Mouse (Mus musculus): ENCODE results near the gene Cryga.

Cryga gene

DNA sequence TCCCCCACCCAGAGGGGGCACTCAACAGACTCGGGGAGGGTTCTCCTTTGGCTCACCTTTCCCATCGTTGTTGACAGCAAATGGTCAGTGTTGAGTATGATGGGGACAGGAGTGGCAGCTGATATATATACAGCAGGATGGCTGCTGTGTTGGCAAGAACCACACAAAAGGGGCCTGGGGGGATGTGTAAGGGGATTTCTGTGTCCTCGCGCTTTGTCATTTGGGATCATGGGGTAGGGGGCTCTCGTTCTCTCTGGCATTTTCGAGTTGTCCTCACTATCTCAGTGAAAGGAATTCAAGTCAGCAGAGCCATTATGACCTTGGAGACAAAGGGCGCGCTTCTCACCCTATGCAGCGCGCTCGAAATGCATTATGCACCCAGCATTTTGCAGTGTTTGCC lies at the start of gene Cryga:
TSS of gene Cryga (minus strand) at position 101 of the 400 bp plus-strand sequence.
- in situ Hi-C loops (cut with MboI, MseI) = no loop called here

DNA sequence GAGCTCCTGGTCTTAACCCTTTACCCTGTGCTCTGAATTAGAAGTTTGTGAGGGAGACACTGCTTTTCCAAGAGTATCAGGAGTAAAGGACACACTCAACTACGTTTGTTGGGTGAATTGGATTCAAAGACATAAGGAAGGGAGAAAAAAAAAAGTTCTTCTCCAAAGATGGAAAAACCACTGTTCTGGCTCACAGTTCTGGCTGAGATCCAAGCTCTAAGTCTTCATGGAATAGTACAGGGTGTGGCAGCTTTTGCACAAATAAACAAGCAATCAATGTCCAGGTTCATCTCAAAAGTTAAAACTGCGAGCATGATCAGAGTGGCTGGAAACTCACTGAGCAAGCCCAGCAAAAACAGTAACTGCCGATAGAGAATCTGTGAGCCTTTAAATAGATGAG lies 44.8 kb upstream of the Cryga start:
- in situ Hi-C loops (cut with MboI, MseI) = no loop called here

DNA sequence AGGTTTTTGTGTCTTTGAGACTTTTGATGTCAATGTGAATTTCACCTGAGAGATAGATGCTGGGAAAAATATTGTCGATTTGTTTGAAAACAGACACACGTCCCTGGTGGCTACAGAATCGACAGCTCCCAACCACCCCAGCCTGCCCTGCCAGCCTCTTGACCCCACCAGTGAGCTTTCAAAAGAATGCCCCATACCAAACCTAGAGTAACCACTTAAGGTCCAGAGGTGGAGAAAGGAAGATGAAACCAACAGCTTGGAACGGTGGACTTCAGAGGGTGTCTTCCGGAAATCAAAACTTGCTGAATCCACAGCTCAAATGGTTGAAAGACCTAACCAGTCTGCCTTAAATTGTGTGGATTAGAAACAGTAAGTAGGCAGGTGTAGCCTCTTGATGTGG lies 44.2 kb upstream of the Cryga start:
- in situ Hi-C loops (cut with MboI, MseI) = no loop called here

DNA sequence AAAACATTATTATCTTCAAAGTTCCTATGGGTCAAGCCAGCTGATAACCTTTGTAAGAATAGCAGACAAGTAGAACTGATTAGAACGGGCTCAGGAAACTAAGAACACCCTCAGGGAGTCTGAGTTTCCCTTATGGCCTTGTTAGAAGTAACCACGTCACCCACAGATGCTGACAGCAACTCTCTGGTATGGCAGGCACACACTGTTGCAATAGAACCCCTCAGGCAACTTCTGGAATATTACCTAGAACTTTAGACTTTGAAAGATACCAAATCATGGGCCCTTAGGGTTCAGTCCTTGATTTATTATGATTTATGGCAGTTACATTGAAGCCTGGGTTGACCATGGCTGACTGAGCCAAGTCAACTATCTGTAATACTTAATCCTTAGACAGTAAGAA lies 43.4 kb upstream of the Cryga start:
- in situ Hi-C loops (cut with MboI, MseI) = no loop called here

DNA sequence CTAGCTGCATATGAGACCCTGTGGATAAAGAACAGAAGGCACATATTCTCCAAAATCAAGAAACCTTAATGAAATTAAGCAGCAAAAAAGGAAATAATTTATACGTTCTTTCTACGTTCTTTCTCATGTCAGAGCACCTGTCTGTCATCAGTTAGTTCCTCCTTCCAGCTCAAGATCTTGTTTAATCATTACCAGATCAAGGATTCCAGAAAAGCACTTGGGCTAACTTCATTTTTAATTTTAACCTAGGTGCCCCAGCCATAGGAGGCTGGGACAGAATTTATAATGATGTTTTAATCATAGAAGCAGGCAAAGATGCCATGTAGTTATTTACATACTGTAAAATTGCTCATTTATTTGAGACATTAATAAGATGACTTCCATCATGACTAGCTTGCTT lies 41.6 kb upstream of the Cryga start:
- in situ Hi-C loops (cut with MboI, MseI) = no loop called here

DNA sequence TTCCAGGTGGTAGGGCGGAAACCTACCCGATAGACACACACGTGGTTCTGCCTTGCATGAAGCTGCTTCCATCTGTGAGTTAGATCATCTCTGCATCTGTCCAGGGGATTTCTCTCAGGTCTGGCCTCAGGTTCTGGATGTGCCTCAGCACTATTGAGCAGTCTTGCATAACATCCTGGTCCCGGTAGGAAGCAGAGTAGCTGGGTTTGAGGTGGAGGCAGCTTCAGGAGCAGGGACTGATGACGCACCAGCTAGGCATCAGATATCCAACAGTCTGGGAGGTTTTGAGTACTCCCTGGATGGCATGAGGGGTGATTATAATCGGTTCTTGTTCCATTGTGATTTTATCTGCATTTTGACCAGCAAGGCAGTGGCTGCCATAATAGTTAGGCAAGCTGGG lies 34.4 kb upstream of the Cryga start:
- in situ Hi-C loops (cut with MboI, MseI) = no loop called here

DNA sequence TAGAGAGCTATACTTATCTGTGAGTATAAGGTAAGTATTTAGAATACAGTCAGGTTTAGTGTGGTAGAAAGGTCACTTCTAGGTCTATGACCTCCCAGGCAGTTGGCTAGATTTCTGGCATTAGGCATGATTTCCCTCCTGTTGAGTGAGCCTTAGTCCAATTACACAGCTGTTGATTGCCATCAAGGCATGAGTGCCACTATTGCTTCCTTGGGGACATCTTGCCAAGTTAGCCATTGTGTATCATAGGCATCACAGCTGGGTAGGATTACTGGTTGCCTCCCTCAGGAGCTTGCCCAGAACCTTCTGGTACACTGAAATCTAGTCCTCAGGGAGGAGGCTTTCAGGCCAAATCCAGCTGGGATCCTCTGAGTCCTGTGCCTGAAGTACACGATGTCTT lies 29.7 kb upstream of the Cryga start:
- in situ Hi-C loops (cut with MboI, MseI) = no loop called here

DNA sequence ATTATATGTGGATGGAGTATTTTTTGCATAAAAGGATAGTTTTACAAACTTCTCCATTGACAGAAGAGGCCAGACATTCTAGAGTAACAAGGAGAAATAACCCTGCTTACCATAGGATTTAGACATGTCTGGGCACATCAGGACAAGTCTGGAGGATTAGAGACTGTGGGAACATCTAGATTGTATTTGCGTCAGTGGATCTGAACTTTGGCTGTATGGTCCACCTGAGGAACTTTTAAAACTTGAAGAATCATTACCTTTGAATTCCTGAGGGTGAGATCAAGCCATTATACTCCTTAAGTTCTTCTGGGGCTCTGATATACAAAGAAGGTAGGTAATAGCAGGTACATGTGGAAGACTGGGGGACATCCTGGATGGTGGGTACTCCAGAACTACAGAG lies 28.5 kb upstream of the Cryga start:
- in situ Hi-C loops (cut with MboI, MseI) = no loop called here

DNA sequence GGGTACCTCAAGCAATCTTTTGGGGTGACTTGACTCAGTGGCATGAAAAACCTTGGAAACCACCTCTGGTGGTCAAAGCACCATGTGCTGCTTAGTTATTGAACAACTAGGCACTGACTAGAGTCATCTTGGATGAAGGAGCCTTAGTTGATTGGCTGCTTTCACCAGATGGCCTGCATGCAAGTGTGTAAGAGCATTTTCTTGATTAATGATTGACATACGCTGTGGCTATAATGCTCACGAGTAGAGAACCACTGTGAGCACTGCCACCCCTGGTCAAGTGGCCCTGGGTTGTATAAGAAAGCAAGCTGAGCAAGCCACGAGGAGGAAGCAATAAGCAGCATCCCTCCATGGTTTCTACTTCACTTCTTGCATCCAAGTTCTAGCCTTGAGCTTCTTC lies 27.1 kb upstream of the Cryga start:
- in situ Hi-C loops (cut with MboI, MseI) = no loop called here

DNA sequence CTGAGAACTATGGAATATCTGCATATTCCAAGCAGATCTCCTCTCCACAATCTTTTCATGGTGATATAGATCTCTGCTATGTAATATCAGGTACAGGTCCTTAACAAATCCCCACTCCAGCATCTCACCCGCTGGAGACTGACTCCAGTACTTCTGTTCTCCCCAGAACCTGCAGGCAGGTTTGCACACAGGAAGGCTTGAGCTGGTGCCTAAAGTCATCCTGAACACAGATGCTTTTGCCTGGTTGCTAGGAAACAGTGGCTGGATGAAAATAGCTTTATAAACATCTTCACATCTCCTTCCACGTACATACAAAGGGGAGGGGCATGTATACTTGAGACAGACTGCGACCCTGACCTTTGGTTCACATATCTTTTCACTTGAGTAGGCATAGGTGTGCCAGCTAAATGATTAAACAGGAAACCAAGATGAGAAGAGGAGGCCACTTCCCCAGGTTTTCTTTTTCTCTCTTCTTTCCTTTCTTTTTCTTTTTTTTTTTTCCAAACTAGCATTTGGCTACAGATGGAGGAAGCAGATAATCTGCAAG lies 26.5 kb upstream of the Cryga start:
- in situ Hi-C loops (cut with MboI, MseI) = no loop called here

DNA sequence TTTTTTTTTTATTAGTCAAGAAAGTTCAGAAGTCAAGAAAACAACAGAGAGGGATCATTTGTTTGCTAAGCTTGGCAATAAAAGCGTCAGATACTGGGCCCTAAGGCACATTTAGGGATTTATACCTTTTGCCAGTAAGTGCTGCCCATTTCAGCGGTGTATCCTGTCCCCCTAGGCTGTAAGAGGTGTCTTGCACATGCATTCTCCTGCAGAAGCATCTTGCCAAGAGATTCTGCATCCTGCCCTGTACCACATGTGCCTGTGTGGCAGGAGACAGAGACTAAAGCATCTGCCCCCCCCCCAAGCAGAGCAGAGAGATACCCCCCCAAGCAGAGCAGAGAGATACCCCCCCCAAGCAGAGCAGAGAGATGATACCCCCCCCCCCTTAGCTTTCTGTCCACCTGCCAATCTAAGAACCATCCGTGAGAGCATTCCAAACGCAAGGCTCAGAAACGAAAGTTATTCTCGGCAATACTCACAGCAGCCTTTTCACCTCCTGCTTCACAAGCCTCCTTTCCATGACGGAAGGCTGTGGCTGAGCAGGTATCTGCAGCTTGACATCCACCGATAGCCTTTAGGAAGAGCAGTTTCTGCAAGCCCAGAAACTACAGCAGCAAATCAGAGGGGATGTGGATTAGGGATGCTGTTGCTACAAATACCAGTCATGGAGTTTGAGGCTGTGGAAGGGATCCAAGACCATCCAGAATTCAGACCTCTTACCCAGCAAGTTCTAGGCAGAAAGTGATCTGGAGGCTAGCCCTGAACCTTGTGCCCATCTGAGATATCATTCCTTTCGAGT lies 19.6 kb upstream of the Cryga start, which contains the start of gene D630023F18Rik:
TSS of gene D630023F18Rik (minus strand) at position 641 of the 799 bp plus-strand sequence.
- in situ Hi-C loops (cut with MboI, MseI) = no loop called here

DNA sequence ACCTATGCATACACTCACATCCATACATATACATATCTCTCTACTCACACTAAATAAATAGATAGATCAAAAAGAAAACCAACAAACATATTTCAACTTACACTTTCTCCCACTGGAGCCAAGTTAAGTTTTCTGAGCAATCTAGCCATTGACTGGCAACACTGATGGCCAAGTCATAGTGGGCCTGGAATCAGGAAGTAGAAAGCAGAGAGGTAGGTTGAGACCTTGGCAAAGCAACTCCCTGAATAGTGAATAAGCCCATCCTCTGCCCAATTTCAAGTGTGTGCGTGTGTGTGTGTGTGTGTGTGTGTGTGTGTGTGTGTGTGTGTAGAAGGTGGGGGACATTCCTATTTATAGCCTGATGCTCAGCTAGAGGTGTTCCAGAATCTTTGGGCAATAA lies 16.3 kb upstream of the Cryga start, which contains the start of gene Gm28845:
TSS of gene Gm28845 (minus strand) at position 121 of the 400 bp plus-strand sequence.
- in situ Hi-C loops (cut with MboI, MseI) = no loop called here

DNA sequence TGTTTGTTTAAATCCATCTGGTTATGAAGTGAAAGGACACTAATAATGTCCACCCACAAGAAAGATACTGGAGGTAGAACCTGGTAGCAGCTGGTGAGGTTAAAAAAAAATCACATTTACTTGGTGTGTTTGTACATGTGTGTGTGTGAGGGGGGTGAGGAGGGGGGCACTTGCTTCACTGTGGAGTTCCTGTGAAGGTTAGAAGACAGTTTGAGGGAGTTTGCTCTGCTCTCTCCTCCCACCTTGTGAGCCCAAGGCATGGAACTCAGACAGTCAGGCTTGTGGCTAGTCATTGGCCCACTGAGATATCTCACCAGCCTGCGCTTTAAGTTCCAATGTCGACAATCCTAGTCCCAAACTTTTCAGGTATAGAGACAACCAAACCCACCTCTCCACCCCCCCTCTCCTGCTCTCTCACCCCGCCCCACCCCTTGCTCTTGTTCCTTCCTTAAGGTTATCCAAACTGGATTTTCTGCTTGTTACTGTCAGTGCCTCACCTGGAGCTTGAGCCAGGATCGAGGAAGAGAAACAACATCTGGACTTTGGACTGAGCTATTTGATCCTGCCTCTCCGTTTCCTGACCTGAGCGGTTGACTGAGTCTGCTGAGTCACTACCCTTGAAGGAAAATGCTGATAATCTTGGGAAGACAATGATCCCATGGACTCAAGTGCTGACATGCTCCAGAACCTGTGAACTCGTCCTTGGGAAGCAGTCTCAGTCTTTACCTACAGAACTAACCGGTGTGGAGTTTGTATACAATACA lies 15.2 kb upstream of the Cryga start:
- in situ Hi-C loops (cut with MboI, MseI) = no loop called here

DNA sequence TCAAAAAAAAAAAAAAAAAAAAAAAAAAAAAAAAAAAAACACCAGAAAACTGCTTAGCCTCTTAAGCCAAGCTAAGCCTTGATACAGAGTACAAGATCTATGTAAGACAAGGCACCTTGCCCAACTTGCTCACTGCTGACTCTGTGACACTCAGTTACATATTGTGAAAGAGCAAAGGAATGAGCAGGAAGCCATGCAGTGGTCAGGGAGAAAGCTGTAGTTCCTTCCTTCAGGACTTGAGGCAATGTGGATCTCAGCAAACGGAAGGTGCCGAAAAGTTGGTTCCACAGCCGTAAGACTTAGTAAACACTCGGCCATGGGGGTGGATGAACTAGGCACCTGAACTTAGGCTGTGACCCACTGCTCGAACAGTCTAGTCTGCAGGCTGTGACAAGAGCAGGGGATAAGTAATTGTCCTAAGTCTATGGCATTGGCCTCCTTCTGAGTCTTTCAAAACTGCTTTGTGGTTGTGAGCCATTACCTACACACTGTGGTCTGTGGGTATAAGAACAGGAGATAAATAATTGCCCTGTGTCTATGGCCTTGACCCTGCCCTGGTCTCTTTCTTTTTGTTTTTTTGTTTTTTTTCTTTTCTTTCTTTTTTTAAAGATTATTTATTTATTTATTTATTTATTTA lies 10.5 kb upstream of the Cryga start:
- in situ Hi-C loops (cut with MboI, MseI) = no loop called here

DNA sequence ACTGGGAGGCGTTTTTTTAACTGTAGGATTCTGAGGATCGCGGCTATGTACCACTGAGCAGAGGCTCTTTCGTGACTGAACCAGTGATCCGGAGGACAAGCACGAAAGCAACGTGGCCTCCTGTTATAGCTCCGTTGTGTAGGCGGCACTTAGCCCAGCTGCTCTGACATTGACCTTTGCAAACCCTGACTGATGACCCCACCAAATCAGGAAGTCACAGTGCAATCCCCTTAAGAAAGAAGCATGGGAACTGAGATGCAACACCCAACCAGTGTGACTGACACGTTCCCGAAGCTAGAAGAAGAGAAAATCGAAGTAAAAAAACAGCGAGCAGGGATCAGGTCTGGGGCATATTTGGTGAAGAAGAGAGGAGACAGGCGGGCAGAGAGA lies 9.6 kb upstream of the Cryga start:
- in situ Hi-C loops (cut with MboI, MseI) = no loop called here

DNA sequence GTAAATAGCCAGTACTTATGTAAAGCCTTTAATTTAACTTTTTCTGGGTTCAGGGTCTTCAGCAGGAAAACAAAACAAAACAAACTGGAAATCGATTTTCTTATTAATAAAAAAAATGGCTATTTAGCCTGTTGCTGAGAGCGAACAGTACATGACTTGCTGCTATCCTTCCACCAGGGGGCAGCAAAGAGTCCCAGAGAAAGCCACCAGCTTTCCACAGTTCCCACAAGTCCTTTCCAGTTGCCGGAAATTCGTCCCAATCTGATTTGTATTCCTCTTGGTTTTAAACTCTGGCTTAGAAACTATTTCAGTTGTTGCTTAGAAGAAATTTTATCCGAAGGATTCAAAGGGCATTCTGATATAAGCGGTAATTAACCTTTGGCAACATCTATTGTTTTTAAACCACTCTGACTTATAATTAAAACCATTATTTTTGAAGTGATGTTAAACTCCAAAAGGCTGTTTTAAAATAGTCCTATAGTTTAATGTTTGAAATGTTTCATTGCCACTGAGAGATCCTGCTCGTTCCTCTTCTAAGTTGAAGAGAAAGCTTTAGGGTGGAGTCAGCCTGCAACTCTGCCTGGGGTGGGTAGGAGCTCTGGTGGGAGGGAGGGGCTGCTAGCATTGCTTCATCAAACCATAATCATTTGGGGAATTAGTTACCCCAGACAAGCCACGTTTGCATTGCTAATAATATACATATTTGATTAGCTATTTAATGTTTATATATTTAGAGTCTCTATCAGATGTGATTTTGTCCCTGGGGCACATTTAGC lies 9.0 kb upstream of the Cryga start:
- in situ Hi-C loops (cut with MboI, MseI) = no loop called here

DNA sequence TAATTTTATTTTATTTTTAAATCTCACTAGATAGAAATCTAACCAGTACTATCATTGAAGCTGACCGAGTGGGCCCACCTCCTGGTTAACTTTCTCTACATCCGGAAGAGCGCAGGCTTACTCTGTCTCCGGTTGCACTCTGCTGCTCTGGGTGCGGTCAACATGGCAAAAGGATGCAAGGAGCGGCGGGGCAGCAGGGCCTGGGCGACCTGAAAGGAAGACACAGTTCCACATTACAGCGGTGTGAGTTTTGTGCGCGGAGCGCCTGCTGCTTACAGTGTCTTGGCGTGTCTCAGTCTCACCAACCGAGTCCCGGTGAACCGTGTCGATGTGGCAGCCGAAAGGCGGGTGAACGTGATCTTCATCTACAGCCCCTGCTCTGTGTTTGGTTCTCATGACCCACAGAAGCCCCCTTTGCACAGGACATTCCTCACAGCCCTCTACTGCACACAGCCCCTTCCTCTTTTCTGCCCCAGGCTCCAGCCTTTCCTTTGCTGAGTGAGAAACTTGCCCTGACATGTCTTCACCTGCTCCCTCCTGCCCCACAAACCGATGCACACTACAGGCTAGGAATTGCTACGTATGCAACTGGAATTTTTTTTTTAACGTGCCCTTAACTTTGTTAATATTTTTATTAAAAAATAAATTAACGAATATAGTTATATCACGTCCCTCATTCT lies 6.7 kb upstream of the Cryga start:
- in situ Hi-C loops (cut with MboI, MseI) = no loop called here

DNA sequence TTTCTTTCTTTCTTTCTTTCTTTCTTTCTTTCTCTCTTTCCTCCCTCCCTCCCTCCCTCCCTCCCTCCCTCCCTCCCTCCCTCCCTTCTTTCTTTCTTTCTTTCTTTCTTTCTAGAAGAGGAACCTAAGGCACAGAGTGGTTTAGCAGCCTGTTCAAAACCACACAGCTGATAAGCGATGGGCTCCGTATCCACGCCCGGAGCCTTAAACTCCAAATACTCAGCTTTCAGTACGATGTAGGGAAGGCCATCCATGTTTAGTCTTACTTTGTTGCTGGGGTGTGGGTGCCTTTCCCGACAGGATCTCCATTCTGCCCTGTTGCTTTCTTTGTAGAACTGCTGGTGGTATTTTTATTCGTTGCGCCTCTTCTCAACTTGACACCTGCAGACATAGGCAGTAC lies 6.0 kb upstream of the Cryga start:
- in situ Hi-C loops (cut with MboI, MseI) = no loop called here

DNA sequence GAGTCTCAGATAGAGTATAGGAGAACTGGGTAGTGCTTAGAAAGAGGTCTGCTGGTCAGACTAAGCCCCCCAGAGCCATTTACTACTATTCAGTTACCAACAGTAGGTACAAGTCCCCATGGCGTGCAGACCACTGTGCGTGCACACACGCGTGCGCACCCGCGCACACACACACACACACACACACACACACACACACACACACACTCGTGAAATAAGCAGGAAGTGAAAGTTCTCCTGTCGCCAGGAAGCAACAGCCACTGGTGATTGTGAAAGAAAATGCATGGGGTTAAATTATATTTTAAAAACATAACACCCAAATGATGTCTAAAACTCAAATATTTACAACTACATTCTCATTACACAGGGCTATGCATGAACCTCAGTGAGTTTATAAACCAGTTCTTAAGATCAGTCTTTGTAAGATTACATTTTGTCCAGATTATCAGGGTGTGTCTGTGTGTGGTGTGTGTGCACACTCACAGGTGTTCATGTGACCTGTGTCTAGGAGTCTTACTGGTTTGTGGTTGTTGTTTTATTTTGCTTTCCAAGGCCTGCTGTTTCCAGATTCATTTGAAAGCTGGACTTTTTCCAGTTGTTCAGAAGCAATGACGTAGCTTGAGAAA lies 4.6 kb upstream of the Cryga start:
- in situ Hi-C loops (cut with MboI, MseI) = no loop called here

DNA sequence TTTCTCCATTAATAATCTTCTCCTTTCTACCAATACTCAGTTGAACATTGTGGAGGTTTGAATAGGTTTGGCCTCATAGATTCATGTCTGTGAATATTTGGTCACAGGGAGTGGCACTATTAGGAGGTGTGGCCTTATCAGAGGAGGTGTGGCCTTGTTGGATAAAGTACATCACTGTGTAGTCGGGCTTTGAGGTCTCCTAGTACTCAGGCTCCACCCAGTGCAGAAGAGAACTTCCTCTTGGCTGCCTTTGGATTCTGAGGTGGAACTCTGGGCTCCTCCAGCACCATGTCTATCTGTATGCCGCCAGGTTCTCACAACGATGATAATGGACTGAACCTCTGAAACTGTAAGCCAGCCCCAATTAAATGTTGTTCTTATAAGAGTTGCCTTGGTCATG lies 6.2 kb downstream of the Cryga start:
- in situ Hi-C loops (cut with MboI, MseI) = no loop called here

All from regulatory T cell (primary cell).